Mouse (Mus musculus): ENCODE measurements around the gene Ncor1.
"Not testable (repeated sequence)": the region's sequence is repeated elsewhere in the genome, so short reads cannot be mapped to it uniquely, and the experiment has no call there.

Gene Ncor1

GRCm38 (mm10) chr11:62457891-62458270 lies 460 bp downstream of the Ncor1 start:
- no peak for DNase-seq (ENCODE audit: low spot score)

GRCm38 (mm10) chr11:62457241-62457890 lies 975 bp downstream of the Ncor1 start:
- peak; percentile 38 for DNase-seq (ENCODE audit: low spot score)

GRCm38 (mm10) chr11:62456483-62457172 lies 1.7 kb downstream of the Ncor1 start:
- no peak for DNase-seq (ENCODE audit: low spot score)

- DNase-seq (ENCODE audit: low spot score): no peak
Observed at GRCm38 (mm10) chr11:62456021-62456482, 2.3 kb downstream of the Ncor1 start.

- DNase-seq (ENCODE audit: low spot score): no peak
Observed at GRCm38 (mm10) chr11:62455193-62455592, 3.1 kb downstream of the Ncor1 start.

- no peak for DNase-seq (ENCODE audit: low spot score)
Observed at GRCm38 (mm10) chr11:62448971-62449370, 9.4 kb downstream of the Ncor1 start.

- no peak for DNase-seq (ENCODE audit: low spot score)
Observed at GRCm38 (mm10) chr11:62445799-62446198, 12.5 kb downstream of the Ncor1 start.

GRCm38 (mm10) chr11:62440670-62441315 lies 17.5 kb downstream of the Ncor1 start:
- DNase-seq (ENCODE audit: low spot score): no peak

GRCm38 (mm10) chr11:62432211-62432610 lies 26.1 kb downstream of the Ncor1 start:
- no peak for DNase-seq (ENCODE audit: low spot score)

GRCm38 (mm10) chr11:62427105-62427504 lies 31.2 kb downstream of the Ncor1 start:
- DNase-seq (ENCODE audit: low spot score): no peak

GRCm38 (mm10) chr11:62426266-62426665 lies 32.1 kb downstream of the Ncor1 start:
- DNase-seq (ENCODE audit: low spot score): no peak

- DNase-seq (ENCODE audit: low spot score): no peak
Observed at GRCm38 (mm10) chr11:62424525-62424924, 33.8 kb downstream of the Ncor1 start.

- DNase-seq (ENCODE audit: low spot score): no peak
Observed at GRCm38 (mm10) chr11:62415026-62415425, 43.3 kb downstream of the Ncor1 start.

GRCm38 (mm10) chr11:62409611-62410010 lies 48.7 kb downstream of the Ncor1 start:
- no peak for DNase-seq (ENCODE audit: low spot score)

GRCm38 (mm10) chr11:62408848-62409247 lies 49.5 kb downstream of the Ncor1 start:
- no peak for DNase-seq (ENCODE audit: low spot score)

- DNase-seq (ENCODE audit: low spot score): no peak
Observed at GRCm38 (mm10) chr11:62396405-62396804, 61.9 kb downstream of the Ncor1 start.

GRCm38 (mm10) chr11:62388331-62388679 lies 70.0 kb downstream of the Ncor1 start:
- no peak for DNase-seq (ENCODE audit: low spot score)

- DNase-seq (ENCODE audit: low spot score): no peak
Observed at GRCm38 (mm10) chr11:62387608-62388330, 70.6 kb downstream of the Ncor1 start.

GRCm38 (mm10) chr11:62377202-62377851 lies 81.0 kb downstream of the Ncor1 start:
- DNase-seq (ENCODE audit: low spot score): not testable (repeated sequence)

GRCm38 (mm10) chr11:62371776-62372175 lies 86.6 kb downstream of the Ncor1 start:
- no peak for DNase-seq (ENCODE audit: low spot score)

GRCm38 (mm10) chr11:62369924-62370323 lies 88.4 kb downstream of the Ncor1 start:
- no peak for DNase-seq (ENCODE audit: low spot score)

- no peak for DNase-seq (ENCODE audit: low spot score)
Observed at GRCm38 (mm10) chr11:62366879-62367278, 91.5 kb downstream of the Ncor1 start.

All from layer of hippocampus, adult 9-10 months (tissue).